Mouse (Mus musculus): ENCODE results near the gene Ceacam19. TPM values are rescaled to one million over a fixed set of nuclear protein-coding genes. Genes with fewer than 3 reads are reported as not detected.

Gene Ceacam19
- polyA plus RNA-seq, 1 experiment from 2014 or later: not detected

DNA sequence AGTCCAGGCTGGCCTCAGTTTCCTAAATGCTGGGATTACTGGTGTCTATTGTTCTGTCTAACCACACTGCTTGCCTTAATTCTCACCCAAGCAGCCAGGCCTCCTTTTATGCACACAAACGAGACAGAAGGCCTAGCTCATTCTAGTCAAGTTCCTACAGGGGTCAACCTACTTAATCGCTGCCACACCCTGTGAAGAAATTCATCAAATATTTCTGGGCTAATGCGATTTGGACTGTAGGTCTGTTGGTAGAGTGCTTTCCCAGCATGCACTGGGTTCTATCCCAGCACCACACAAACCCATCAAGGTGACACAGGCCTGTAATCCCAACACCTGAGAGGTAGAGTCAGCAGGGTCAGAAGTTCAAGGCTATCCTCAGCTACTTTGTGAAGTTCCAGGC is 58.1 kb downstream of the Ceacam19 start:
- H3K4me1 ChIP-seq (replicated peaks): no peaks in the 10 kb centered on the region
- H3K27me3 ChIP-seq: peaks cover 6% of the 10 kb centered on the region; the same call in 1 of the 2 replicates
- ATAC-seq (ENCODE audit: low read depth): no peak
- H3K36me3 ChIP-seq: no peaks in the 10 kb centered on the region
- WGBS: 88% methylated on average over 3 of the region's 3 CpGs
- H3K9me3 ChIP-seq: no peaks in the 10 kb centered on the region
- H3K9ac ChIP-seq: no peak overlapping the region
- H3K4me2 ChIP-seq: no peak overlapping the region
- H3K4me3 ChIP-seq: no peak overlapping the region
- H3K27ac ChIP-seq (replicated peaks): no peak overlapping the region

DNA sequence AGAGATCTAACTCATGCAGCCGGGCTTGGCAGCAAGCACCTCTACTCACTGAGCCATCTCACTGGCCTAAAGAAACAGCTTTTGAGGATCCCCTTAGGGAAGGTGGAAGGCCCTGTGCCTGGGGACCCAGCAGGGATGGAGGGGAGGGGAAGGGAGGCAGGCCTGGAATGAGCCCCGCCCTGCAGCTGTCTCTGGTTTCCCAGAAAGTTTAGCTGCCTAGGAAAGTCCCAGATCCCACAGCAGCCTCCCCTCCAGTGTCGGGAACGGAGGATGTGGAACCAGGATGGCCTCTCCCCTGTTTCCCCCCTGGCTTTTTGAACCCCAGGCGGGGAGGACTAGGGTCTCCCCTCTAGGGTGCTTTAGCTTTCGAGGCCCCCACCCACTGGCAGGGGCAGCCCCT is 61.0 kb downstream of the Ceacam19 start:
- 47% methylated on average over 6 of the region's 6 CpGs for WGBS
- H3K9me3 ChIP-seq: no peaks in the 10 kb centered on the region
- no peak overlapping the region for H3K4me3 ChIP-seq
- no peak overlapping the region for H3K9ac ChIP-seq
- no peak overlapping the region for H3K4me2 ChIP-seq
- H3K4me1 ChIP-seq (replicated peaks): peaks cover 23% of the 10 kb centered on the region
- no peaks in the 10 kb centered on the region for H3K36me3 ChIP-seq
- H3K27me3 ChIP-seq: peaks cover 35% of the 10 kb centered on the region
- H3K27ac ChIP-seq (replicated peaks): no peak overlapping the region
- ATAC-seq (ENCODE audit: low read depth): no peak

Other genes starting within 250 kb of the Ceacam19 start
- 110 and 118 TPM in 2 replicates for gene Clptm1, start 222.9 kb downstream of the Ceacam19 start, polyA plus RNA-seq (2015; fragmentation: Nextera tagmentation; extraction: Ambion mirVana)
- gene Apoc2, start 210.0 kb downstream of the Ceacam19 start, polyA plus RNA-seq (2015; fragmentation: Nextera tagmentation; extraction: Ambion mirVana): 1.0 TPM in 1 of 2 replicates, not detected in the other
- gene Gm44805, start 206.5 kb downstream of the Ceacam19 start, polyA plus RNA-seq (2015; fragmentation: Nextera tagmentation; extraction: Ambion mirVana): not detected in 2 replicates
- gene Apoc4, start 206.5 kb downstream of the Ceacam19 start, polyA plus RNA-seq (2015; fragmentation: Nextera tagmentation; extraction: Ambion mirVana): 0.08 TPM in 1 of 2 replicates, not detected in the other
- gene Apoc1, start 195.3 kb downstream of the Ceacam19 start, polyA plus RNA-seq (2015; fragmentation: Nextera tagmentation; extraction: Ambion mirVana): 4.4 and 6.6 TPM in 2 replicates
- 408 and 440 TPM in 2 replicates for gene Apoe, start 188.8 kb downstream of the Ceacam19 start, polyA plus RNA-seq (2015; fragmentation: Nextera tagmentation; extraction: Ambion mirVana)
- 117 and 134 TPM in 2 replicates for gene Tomm40, start 172.5 kb downstream of the Ceacam19 start, polyA plus RNA-seq (2015; fragmentation: Nextera tagmentation; extraction: Ambion mirVana)
- gene Nectin2, start 137.5 kb downstream of the Ceacam19 start, polyA plus RNA-seq (2015; fragmentation: Nextera tagmentation; extraction: Ambion mirVana): 54.6 and 56.2 TPM in 2 replicates
- 14.2 and 16.6 TPM in 2 replicates for gene Bcam, start 116.9 kb downstream of the Ceacam19 start, polyA plus RNA-seq (2015; fragmentation: Nextera tagmentation; extraction: Ambion mirVana)
- not detected in 2 replicates for gene Cblc, start 91.2 kb downstream of the Ceacam19 start, polyA plus RNA-seq (2015; fragmentation: Nextera tagmentation; extraction: Ambion mirVana)
- 0.32 and 1.8 TPM in 2 replicates for gene Bcl3, start 65.2 kb downstream of the Ceacam19 start, polyA plus RNA-seq (2015; fragmentation: Nextera tagmentation; extraction: Ambion mirVana)
- 5.2 and 6.6 TPM in 2 replicates for gene Gm19345, start 36.0 kb downstream of the Ceacam19 start, polyA plus RNA-seq (2015; fragmentation: Nextera tagmentation; extraction: Ambion mirVana)
- gene Ceacam16, start 26.7 kb downstream of the Ceacam19 start, polyA plus RNA-seq (2015; fragmentation: Nextera tagmentation; extraction: Ambion mirVana): 0.36 and 0.48 TPM in 2 replicates
- 8.9 and 10.3 TPM in 2 replicates for gene Pvr, start 33.2 kb upstream of the Ceacam19 start, polyA plus RNA-seq (2015; fragmentation: Nextera tagmentation; extraction: Ambion mirVana)
- gene Igsf23, start 62.8 kb upstream of the Ceacam19 start, polyA plus RNA-seq (2015; fragmentation: Nextera tagmentation; extraction: Ambion mirVana): not detected in 2 replicates
- gene Ceacam20, start 77.4 kb upstream of the Ceacam19 start, polyA plus RNA-seq (2015; fragmentation: Nextera tagmentation; extraction: Ambion mirVana): not detected in 2 replicates
- gene Nlrp9b, start 103.5 kb upstream of the Ceacam19 start, polyA plus RNA-seq (2015; fragmentation: Nextera tagmentation; extraction: Ambion mirVana): not detected in 2 replicates
- not detected in 2 replicates for gene Vmn1r91, start 211.7 kb upstream of the Ceacam19 start, polyA plus RNA-seq (2015; fragmentation: Nextera tagmentation; extraction: Ambion mirVana)
- not detected in 2 replicates for gene Gm16442, start 234.6 kb upstream of the Ceacam19 start, polyA plus RNA-seq (2015; fragmentation: Nextera tagmentation; extraction: Ambion mirVana)